Mouse (Mus musculus) lung, adult 2 months (tissue): ENCODE data around the gene Gm10354.
"Not testable (repeated sequence)": the region's sequence is repeated elsewhere in the genome, so short reads cannot be mapped to it uniquely, and the experiment has no call there.

Experiments used
- CTCF ChIP-seq: fragments of 200-500 bp; IDR thresholded peaks from 2 replicates; pipeline ENCODE4 v1.5.1; 2011; ENCODE audit warnings: mild to moderate bottlenecking, low read length, control low read depth; ENCODE audit not compliant: insufficient read depth
- POLR2A ChIP-seq: fragments of 200-500 bp; IDR thresholded peaks from 2 replicates; pipeline ENCODE4 v1.6.1; 2011; ENCODE audit warnings: low read depth, mild to moderate bottlenecking, control low read depth, low read length, borderline replicate concordance; ENCODE audit errors: extremely low read depth

DNA sequence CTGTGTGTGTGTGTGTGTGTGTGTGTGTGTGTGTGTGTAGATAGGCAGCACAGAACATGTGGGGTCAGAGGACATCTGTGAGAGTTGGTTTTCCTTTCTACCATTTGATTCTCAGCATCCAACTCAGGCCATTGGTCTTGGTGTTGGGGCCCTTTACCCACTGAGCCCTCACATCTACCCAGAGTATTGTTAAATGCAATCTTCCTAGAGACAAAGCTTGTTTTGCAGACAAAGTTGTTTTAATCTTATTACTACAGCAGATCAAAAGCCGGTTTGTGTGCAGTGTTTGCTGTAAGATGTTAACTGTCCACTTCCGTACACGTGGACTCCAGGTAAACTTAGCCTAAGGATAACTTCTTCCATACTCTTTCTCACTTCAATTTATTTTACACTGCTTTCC is 27.6 kb upstream of the Gm10354 start:
- TF ChIP-seq CTCF, POLR2A: not testable (repeated sequence)
